Mouse (Mus musculus) adrenal gland, adult 2 months (tissue): ENCODE measurements around the gene Cenpn. TPM values are rescaled to one million over a fixed set of nuclear protein-coding genes. Genes with fewer than 3 reads are reported as not detected.
A peak's percentile ranks its signal among the peaks of the same experiment; 100 is the strongest.

Experiments
- DNase-seq: peaks from one replicate; pipeline ENCODE4 v3.0.0; 2021
- long read RNA-seq: library from polyadenylated mRNA; stranded (forward); transcript quantifications from one replicate; pipeline ENCODE4 v2.0.0, GENCODE M21; 2021
- polyA plus RNA-seq: library from polyadenylated mRNA; depleted of rRNA; stranded (reverse); fragments of >200 nt; gene quantifications from 2 replicates; pipeline ENCODE4 v1.2.3, GENCODE M21; 2012; rRNA removed
- total RNA-seq, 2 experiments: library from RNA; stranded (reverse); gene quantifications; 2 replicates each; pipeline ENCODE4 v1.2.3; 2021

Cenpn gene
- 1 to 10 TPM; 3.3 to 3.9 TPM for total RNA-seq
- polyA plus RNA-seq, result 1.7 and 2.6 TPM in 2 replicates
- long read RNA-seq, partial matches to known transcripts, result 2 of 6 reads
- long read RNA-seq, other reads (novel, unspliced or antisense), result 0 of 6 reads

DNA sequence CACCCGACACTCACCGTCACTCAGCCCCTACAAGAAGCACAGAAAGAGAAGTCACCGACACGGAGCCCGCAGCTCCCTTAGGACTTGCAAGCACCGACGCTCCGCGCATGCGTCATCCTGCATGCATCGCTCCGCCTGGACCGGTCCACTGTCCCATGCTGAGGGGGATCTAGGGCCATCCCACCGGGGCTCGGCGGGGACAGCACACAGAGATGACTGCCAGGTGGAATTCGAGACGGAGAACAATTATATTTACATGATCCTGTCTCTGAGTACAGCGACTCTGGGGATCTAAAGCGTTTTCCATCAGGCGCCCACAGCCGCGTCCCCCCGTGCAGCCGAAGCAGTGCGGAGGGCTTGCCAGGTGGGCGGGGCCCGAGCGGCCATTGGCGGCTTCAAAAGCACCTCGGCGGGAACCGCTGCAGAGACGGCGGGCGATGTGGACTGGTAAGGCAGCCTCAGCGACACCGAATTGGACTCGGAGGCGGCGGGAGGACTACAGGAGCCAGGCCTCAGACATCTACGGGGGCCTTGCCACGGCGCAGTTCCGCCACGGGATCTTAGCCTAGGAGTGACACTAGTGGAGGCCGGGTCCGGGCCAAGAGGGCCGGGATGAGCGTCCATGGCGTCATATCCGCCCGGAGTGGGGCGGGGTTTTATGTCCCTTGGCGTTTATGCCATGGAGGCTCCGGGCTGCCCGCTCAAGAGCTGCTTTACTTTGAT lies at the start of gene Cenpn, which contains the start of gene Cmc2:
TSS of gene Cenpn (plus strand) at position 394 of the 723 bp plus-strand sequence.
TSS of gene Cmc2 (minus strand) at position 119 of the 723 bp plus-strand sequence.
- DNase-seq, result peak; percentile 93

DNA sequence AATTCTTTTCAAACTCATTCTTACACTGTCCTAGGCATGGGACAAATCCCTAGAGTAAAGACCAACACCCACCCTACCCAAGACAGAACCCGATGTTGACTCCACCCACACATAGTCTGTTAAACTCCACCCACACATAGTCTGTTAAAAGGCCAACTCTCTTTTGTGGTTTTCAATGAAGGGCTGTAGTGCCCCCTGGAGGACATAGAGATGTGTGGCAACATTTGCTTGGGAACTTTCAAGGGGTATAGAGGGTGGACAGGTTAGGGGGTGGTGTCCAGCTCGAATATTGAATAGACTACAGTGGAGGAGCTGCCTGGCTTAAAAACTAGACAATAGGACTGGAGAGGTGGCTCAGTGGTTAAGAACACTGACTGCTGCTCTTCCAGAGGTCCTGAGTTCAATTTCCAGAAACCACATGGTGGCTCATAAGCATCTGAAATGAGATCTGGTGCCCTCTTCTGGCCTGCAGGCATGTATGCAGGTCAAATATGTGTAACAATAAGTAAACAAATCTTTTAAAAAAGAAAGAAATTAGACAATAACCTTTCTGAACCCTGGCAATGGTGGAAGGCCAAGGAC lies 48.7 kb upstream of the Cenpn start:
- no peak for DNase-seq

DNA sequence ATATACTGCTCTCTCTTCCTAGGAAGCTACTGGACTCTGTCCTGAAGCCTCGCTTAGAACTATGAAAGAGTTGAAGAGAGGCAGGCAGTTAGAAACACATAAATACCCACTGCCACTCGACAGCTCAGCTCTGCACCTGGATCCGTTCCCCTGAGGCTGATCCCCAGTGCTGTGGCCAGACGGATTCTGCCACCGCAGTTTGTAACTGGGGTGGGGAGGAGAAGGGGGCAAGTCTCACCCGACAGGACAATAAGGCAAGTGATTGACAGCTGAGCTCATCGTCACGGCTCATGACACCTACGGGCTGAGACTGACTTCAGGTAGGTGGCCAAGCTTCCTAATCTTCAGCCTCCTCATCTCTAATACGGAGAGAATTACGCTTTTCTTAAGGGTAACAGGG lies 47.9 kb upstream of the Cenpn start:
- no peak for DNase-seq

DNA sequence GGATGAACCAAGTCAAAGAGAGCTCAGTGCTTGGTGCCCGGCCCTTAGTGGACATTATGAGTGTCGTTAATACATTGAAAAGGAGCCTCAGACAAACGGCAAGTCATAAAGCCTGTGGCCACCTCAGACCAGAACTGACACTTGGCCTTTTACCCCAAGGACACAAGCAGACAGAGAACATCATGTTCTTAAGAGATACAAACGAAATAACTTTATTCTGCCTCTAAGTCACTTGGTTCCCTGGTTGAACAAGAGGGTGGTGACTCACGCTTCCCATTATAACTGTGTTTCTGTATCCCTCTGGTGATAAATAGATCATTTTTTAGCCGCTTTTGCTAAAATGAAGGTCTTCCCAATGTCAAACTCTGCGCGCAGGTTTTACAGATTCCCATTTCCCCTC lies 47.5 kb upstream of the Cenpn start:
- no peak for DNase-seq

DNA sequence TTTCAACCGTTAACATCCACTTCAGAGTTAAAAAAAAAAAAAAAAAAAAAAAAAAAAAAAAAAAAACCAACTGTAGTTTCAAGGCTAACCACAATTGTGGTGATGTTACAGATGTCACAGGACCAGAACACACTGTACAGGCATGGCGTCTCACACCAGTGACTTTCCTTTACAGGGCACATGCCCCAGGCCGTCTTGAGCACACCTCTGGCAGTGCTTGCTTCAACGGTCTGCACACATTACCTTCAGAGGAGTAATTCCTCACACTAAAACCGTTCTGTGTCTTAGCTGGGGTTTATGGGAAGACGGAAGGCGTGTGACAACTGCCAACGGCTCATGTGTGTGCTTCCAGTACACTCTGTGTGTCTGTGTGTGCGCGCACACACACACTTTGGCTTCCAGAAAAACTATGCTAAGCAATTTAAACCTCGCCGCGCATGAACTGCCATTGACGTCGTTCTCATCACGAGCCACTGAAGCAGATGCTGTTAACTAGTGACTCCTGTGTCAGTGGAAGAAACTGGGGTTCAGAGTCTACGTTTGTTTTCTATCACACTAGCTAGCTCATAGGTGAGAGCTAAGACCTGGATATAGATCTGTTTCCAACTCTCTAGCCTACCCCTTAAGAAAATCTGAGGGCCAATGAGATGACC lies 45.6 kb upstream of the Cenpn start:
- no peak for DNase-seq

DNA sequence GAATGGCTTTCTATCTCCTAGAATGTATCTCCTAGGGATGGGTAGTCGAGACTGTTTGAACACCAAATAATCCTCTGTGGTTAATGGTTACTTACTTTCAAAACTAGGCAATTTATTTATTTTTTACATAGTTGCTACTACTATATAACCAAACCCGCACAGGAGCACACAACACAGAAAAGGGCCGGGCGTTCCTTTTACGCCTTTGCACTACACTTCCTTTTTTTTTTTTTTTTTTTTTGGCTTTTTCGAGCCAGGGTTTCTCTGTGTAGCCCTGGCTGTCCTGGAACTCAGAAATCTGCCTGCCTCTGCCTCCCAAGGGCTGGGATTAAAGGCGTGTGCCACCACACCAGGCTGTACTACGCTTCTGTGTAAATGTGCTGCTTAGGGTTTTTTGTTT lies 40.1 kb upstream of the Cenpn start:
- no peak for DNase-seq

DNA sequence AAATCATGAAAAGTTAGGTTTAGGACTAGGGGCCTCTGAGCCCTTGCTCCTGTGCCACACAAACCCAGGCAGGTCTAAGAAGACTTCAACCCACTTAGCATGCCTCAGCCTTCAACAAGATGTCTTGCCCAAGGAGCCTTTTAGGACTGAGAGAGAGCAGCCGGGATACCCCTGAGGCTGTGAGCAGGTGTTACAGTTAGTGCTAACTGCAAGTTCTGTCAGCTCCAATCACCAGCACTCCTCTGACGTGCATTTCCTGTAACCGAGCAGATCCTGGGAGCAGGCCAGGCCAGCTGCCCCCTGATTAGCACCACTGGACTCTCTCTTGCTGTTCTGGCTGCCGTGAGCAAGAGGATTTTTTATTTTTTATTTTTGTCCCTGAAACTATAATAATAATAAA lies 33.7 kb upstream of the Cenpn start:
- no peak for DNase-seq

DNA sequence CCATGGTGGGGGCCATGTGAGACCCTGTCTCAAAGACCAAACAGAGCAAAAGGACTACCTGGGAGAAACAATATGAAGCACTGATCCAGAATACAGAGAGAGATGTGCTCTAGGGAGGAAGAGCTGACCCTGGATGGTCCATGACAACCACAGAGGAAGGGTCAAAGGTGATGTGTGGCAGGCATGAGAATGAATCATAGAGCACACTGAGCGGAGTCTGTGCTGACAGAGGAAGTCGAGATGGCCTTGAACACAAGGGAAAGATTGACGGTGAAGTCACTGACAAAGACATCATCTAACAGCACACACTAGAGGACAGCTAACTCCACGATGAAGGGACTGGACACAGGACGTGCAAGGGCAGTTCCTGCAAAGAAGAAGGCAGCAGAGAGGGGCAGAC lies 30.1 kb upstream of the Cenpn start:
- DNase-seq, result peak; percentile 47

DNA sequence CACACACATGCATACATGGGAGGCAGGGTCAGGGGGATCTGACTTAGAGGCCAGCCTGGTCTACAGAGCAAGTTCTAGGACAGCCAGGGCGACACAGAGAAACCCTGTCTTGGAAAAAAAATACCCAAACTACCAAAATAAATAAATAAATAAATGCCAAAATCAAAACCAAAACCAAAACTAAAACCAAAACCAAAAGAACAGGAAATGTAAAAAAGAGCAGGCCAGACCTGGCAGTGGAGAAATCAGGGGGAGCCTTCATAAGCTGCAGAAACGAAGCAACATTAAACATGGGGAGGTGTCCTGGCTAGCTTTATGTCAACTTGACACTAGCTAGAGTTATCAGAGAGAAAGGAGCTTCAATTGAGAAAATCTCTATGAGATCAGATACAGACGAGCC lies 29.4 kb upstream of the Cenpn start:
- DNase-seq, result no peak

DNA sequence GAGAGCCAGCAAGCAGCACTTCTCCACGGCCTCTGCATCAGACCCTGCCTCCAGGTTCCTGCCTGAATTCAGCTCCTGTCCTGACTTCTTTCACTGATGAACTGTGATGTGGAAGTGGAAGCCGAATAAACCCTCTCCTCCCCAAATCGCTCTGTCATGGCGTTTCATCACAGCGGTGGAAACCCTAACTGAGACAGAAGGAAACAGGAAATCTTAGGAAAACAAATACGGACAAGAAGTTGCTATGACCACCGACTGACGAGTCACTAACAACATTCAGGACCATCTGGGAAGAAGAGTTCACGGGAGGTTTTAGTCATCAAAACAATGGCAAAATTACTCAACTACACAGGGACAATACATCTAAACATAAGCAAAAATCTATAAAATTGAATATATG lies 28.9 kb upstream of the Cenpn start:
- DNase-seq, result no peak

DNA sequence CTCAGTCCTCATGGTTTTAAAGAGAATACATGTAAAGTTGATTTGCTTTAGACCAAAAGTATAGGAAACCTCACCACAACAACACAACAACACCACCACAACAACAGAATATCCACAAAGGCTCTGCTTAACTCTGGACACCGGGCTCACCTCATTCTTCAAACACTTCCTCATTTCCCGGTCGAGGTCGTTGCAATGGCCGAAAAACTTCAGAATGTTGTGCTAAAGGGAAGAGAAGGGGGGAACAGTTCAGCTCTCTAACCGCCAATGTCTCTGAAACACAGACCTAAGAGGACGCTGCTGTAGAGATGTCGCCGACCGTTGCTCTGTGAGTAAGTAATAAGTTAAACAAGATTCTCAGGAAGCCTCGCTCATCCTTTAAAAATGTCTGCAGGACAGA lies 27.6 kb upstream of the Cenpn start:
- DNase-seq, result no peak

DNA sequence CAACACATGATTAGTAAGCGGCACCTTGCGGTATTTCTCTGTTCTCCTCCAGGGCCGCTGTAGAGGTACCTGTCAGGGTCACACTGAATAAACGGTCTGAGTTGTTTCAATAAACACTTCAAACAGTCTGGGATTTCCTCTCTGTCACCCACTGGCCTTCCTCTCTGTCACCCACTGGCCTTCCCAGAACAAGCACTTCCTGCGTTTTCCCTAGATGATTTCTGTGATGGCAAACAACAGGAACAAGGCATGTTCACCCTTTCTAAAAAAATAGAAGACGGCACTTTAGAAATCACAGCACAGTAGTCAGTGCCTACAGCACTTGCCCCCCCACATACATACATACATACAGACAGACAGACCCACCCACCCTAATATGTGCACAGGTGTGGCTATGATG lies 26.0 kb upstream of the Cenpn start:
- DNase-seq, result no peak

DNA sequence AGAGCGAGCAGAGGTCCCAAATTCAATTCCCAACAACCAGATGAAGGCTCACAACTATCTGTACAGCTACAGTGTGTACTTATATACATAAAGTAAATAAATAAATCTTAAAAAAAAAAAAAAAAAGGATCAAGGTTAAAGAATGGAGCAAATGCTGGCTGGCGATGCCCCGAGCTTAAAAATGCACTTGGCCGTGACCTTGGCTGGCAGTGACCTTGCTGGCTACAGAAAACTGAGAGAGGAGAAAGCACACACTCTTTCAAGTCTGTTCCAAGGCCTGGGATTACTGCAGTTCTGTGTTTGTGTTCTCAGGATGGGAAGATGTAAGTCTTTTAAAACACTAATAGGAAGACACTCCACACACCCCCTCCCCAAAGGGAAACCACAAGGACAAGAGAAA lies 16.8 kb upstream of the Cenpn start:
- DNase-seq, result peak; percentile 70

DNA sequence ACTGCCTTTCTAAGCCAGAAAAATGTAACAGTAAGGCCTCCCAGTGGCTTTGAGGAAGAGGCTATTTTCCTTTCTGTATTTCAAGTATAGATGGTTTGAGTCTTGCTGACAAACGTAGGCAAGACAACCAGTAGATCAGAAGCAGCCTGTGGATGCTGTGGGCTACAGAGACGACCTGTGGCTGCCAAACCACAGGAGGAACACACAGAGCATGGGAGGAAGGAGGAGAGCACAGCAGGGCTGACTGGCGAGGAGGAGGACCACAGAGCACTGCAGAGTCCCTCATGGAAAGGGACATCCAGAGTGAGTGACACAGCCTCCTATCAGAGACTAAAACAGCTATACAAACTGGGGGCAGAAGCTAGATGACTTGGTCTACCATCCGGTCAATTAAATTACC lies 16.3 kb upstream of the Cenpn start:
- DNase-seq, result no peak

DNA sequence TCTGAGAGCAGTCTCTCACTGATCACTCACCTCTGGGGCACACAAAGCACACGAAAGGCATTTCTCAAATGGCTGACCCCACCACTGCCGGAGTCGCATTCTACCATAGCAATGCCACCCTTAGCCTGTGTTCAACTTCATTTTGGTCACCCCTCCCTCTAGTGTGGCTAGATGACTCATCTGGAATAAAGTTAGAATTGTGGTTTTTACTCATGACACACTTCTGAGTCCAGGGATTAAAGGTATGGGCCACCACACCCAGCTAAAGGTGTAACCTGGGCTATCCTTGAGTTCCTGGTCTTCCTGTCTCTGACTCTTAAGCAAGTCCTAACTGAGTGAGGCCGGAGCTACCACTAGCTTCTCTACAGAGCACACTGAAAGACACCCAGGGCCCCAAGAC lies 15.7 kb upstream of the Cenpn start:
- DNase-seq, result no peak

DNA sequence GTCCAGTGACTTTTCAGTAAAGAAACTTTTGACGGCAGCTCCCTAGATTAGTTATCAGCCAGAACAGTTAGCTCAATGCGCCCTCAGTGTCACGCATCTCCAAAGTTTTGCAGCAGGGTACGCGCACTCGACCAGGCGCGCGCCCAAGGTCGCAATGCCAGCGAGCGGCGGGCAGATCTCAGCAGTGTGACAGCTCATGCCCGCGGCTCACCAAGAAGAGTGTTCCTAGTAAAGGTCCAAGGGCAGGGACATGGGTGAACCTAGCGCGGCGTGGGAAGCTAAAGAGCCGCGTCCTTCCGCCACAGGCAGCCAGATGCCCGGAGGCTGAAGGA lies 559 bp upstream of the Cenpn start:
- peak; percentile 87 for DNase-seq

DNA sequence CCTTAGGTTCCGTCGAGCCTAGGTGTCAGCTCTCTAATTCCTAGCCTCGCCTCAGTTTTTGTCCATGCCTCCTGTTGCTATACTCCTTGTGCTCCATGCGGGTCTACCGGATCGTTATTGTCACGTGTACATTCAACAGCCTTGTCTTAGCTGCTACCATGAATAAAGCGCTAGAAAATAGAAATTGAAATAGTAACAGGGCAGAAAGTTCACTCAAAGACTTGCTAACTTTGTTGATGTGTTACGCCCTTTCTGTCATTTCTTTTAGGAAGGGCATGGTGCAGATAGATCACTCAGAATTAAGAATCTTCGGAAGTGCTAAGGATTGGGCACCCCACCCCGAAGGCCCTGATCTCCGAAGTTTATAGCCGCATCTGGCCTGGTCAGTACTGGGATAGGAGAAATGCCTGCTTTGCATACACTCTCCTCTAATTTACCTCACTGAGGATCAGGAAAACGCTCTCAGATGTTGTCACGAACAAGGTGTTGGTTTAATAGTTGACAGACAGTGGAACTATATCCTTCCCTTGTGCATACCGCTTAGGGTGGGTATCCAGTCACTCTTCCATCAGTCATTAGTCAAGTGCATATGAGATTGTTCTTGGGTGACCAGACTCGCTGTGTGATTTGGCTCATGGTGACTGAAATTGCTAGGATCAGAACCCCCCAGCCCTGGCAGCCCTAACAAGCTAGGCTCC lies 679 bp downstream of the Cenpn start:
- DNase-seq, result no peak

DNA sequence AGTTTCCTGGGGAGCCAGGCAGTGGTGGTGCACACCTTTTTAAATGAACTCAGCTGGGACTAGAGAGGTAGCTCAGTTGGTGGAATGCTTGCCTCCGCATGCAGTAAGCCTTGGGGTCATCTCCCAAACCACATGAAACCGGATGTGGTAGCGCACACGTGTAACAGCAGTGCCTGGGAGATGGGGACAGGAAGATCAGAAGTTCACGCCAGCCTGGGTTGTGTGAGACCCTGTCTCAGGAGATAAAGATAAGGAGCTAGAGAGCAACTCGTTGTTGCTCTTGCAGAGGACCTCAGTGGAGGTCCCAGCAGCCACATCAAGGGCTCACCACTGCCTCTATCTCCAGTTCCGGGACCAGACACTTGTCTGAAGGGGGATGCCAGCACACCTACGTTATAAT lies 2.0 kb downstream of the Cenpn start:
- DNase-seq, result no peak

DNA sequence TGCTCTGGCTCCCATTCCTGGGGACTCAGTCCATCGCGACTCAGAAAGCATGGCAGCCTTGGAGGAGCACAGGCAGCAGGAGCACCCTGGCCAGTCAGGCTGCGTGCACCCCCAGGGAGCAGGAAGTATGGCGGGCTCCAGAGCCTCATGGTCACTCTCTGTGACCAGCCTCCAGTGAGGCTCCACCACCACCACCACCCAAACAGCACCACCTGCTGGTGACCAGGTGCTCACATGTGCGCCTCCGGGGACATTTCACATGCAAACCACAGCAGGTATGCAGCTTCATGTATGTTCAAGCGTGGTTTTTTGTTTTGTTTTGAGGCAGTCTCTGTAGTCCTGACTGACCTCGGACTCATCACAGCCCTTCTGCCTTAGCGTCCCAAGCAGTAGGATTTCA lies 6.3 kb downstream of the Cenpn start:
- DNase-seq, result peak; percentile 46

DNA sequence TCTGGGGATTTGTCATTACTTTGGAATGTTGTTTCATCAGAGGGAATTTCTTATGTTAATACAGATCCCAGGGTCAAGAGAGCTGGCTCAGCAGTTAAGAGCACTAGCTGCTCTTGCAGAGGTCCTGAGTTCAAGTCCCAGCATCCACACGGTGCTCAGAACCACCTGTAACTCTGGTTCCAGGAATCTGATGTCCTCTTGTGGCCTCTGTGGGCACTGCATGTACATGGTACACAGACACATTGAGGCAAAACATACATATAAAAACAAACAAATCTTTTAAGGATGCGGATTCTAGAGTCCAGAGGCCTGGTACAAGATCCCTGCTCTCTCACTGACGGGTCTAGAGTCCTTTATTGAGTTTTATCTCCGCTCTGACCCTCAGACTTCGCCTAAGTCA lies 7.1 kb downstream of the Cenpn start:
- DNase-seq, result no peak

DNA sequence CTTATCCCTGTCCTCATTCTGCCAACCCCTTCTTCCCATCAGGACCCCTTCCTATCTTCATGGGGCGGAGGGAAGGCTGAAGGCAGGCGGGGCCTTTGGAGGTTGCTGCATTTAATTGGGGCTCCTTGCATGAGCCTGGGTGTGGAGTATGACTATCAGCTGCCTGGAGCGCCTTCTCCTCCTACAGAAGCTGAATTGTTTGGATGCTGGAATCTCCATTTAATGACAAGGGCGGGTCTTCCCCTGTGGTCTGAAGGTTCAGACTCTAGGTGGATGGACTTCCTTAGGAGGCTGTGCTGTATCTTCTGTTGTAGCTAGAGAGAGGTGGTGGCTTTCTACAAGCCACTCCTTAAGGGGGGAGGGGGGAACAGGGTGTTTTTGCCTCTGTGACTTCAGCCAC lies 13.4 kb downstream of the Cenpn start:
- no peak for DNase-seq

DNA sequence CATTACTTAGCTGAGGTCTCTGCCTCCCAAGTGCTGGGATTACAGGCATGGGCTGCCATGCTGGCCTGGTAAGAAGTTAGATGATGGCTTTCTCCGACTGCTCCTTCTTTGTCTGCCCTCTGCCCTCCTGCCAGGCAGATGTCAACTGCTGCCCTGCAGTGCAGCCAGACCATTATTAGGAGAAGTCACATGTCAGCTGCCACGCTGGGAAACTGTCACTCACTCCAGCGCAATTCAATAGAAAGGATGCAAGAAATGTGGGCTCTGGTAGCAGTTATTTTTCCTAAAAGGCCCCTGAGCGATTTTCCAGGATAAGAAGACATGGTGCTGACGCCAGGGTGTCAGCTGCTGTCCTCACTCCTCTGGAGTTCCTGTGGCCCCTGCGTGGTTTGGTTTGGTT lies 14.0 kb downstream of the Cenpn start:
- no peak for DNase-seq
